Mouse (Mus musculus) midbrain, postnatal 0 days (tissue): ENCODE results near the gene Mmp27. TPM values are rescaled to one million over a fixed set of nuclear protein-coding genes. Genes with fewer than 3 reads are reported as not detected.

Experiments
- ATAC-seq: fragments of 200-750 bp; cut with Nextera tagmentation; 2 replicates; pipeline ENCODE4 v1.8.0; 2017; ENCODE audit warnings: moderate number of reproducible peaks, mild to moderate bottlenecking, moderate TSS enrichment, moderate library complexity; ENCODE audit not compliant: low FRiP score
- DNase-seq: peaks from one replicate; pipeline ENCODE4 v3.0.0-alpha.2; 2015; ENCODE audit warnings: low spot score
- H3K27ac ChIP-seq: fragments of 300-500 bp; sonication (generic); 2 replicates; pipeline ENCODE4 v1.5.1; 2014; ENCODE audit warnings: low read depth, mild to moderate bottlenecking, low read length, mixed read lengths
- H3K27me3 ChIP-seq: fragments of 300-500 bp; sonication (generic); 2 replicates; pipeline ENCODE4 v1.6.1; 2014; ENCODE audit warnings: low read length, control low read depth, mixed read lengths; ENCODE audit not compliant: insufficient read depth
- H3K36me3 ChIP-seq: fragments of 300-500 bp; sonication (generic); 2 replicates; pipeline ENCODE4 v1.6.1; 2014; ENCODE audit warnings: low read length, control low read depth, mixed read lengths; ENCODE audit not compliant: insufficient read depth
- H3K4me1 ChIP-seq: fragments of 300-500 bp; sonication (generic); 2 replicates; pipeline ENCODE4 v1.6.1; 2014; ENCODE audit warnings: mild to moderate bottlenecking, control low read depth, antibody characterized with exemption, low read length, mixed read lengths; ENCODE audit not compliant: insufficient read depth
- H3K4me2 ChIP-seq: fragments of 300-500 bp; sonication (generic); 2 replicates; pipeline ENCODE4 v1.6.1; 2014; ENCODE audit warnings: low read depth, mild to moderate bottlenecking, low read length, mixed read lengths; ENCODE audit not compliant: poor library complexity, severe bottlenecking
- H3K4me3 ChIP-seq: fragments of 300-500 bp; sonication (generic); 2 replicates; pipeline ENCODE4 v1.5.1; 2014; ENCODE audit warnings: low read depth, mild to moderate bottlenecking, low read length, moderate library complexity
- H3K9ac ChIP-seq: fragments of 300-500 bp; sonication (generic); replicated peaks from 2 replicates; pipeline ENCODE4 v1.6.1; 2014; ENCODE audit warnings: mild to moderate bottlenecking, low read length, moderate library complexity, mixed read lengths; ENCODE audit not compliant: poor library complexity, severe bottlenecking
- H3K9me3 ChIP-seq: fragments of 300-500 bp; sonication (generic); 2 replicates; pipeline ENCODE4 v1.6.1; 2016; ENCODE audit warnings: low read length, control low read depth
- CTCF ChIP-seq: IDR thresholded peaks from 2 replicates; pipeline ENCODE4 v1.5.1; 2016; ENCODE audit warnings: antibody characterized with exemption, mild to moderate bottlenecking
- WGBS: fragments of 180-500 bp; shearing (Covaris S2); extraction: QIAGEN DNeasy Blood & Tissue Kit; methylation state at CpG from one replicate; pipeline ENCODE4 v1.1.7; 2014; 5-methylcytosine and 5-hydroxymethylcytosine counted together
- polyA plus RNA-seq: library from polyadenylated mRNA; unstranded; fragments of >200 nt; fragmentation: Nextera tagmentation; extraction: Ambion mirVana; gene quantifications from 2 replicates; pipeline ENCODE4 v1.2.1, GENCODE M21; 2015
- total RNA-seq: library from RNA; depleted of rRNA; stranded (reverse); fragments of >200 nt; gene quantifications from 2 replicates; pipeline ENCODE4 v1.2.3, GENCODE M21; 2014

Gene Mmp27
- total and polyA plus RNA-seq, 2 experiments from 2014 or later: not detected

GRCm38 (mm10) chr9:7590063-7590462, 18.9 kb downstream of the Mmp27 start:
- Histone ChIP-seq H3K4me1 (no peaks in the 10 kb centered on the region), H3K4me3 (no peak overlapping the region), H3K9me3 (no peaks in the 10 kb centered on the region), H3K4me2 (no peak overlapping the region), H3K27ac (no peak overlapping the region), H3K9ac (no peak overlapping the region), H3K27me3 (no peaks in the 10 kb centered on the region), H3K36me3 (no peaks in the 10 kb centered on the region)
- ATAC-seq (no peak), DNase-seq (no peak)
- TF ChIP-seq CTCF: no peak
- 79% methylated on average over 8 of the region's 8 CpGs for WGBS

- Histone ChIP-seq H3K4me3 (no peak overlapping the region), H3K4me2 (no peak overlapping the region), H3K4me1 (no peaks in the 10 kb centered on the region), H3K27me3 (no peaks in the 10 kb centered on the region), H3K9ac (no peak overlapping the region), H3K9me3 (no peaks in the 10 kb centered on the region), H3K27ac (no peak overlapping the region), H3K36me3 (no peaks in the 10 kb centered on the region)
- 89% methylated on average over 3 of the region's 3 CpGs for WGBS
- DNase-seq (no peak), ATAC-seq (no peak)
- TF ChIP-seq CTCF: no peak
Measured at GRCm38 (mm10) chr9:7593272-7593812, 22.1 kb downstream of the Mmp27 start.

- Histone ChIP-seq H3K9ac (peak overlapping the region; percentile 29; the same call in 1 of the 2 replicates), H3K4me3 (peak overlapping the region; percentile 33), H3K27ac (no peak overlapping the region), H3K27me3 (no peaks in the 10 kb centered on the region), H3K9me3 (no peaks in the 10 kb centered on the region), H3K4me1 (no peaks in the 10 kb centered on the region), H3K4me2 (peak overlapping the region; percentile 45), H3K36me3 (no peaks in the 10 kb centered on the region)
- ATAC-seq (peak; percentile 98), DNase-seq (peak; percentile 94)
- TF ChIP-seq CTCF: peak; percentile 94
- 9% methylated on average over 6 of the region's 6 CpGs for WGBS
Measured at GRCm38 (mm10) chr9:7594816-7595540, 23.8 kb downstream of the Mmp27 start.

GRCm38 (mm10) chr9:7602982-7603742, 32.0 kb downstream of the Mmp27 start:
- Histone ChIP-seq H3K4me3 (no peak overlapping the region), H3K27me3 (no peaks in the 10 kb centered on the region), H3K4me1 (no peaks in the 10 kb centered on the region), H3K9me3 (no peaks in the 10 kb centered on the region), H3K9ac (no peak overlapping the region), H3K36me3 (no peaks in the 10 kb centered on the region), H3K27ac (no peak overlapping the region), H3K4me2 (no peak overlapping the region)
- WGBS: under 1% methylated on average over 3 of the region's 3 CpGs
- DNase-seq (peak; percentile 62), ATAC-seq (peak; percentile 74)
- TF ChIP-seq CTCF: peak; percentile 98

- DNase-seq (no peak), ATAC-seq (peak; percentile 29; the same call in 1 of the 2 replicates)
- Histone ChIP-seq H3K27me3 (no peaks in the 10 kb centered on the region), H3K9ac (no peak overlapping the region), H3K4me2 (no peak overlapping the region), H3K36me3 (no peaks in the 10 kb centered on the region), H3K4me1 (no peaks in the 10 kb centered on the region), H3K27ac (no peak overlapping the region), H3K4me3 (no peak overlapping the region), H3K9me3 (no peaks in the 10 kb centered on the region)
- TF ChIP-seq CTCF: no peak
- WGBS: 75% methylated on average over 6 of the region's 6 CpGs
Measured at GRCm38 (mm10) chr9:7604005-7604404, 32.8 kb downstream of the Mmp27 start.

- WGBS: 85% methylated on average over 12 of the region's 12 CpGs
- H3K9ac ChIP-seq: no peak overlapping the region
- no peak for ATAC-seq
- TF ChIP-seq CTCF: no peak
- H3K4me1 ChIP-seq: no peaks in the 10 kb centered on the region
- H3K4me3 ChIP-seq: no peak overlapping the region
- no peak overlapping the region for H3K27ac ChIP-seq
- no peak for DNase-seq
- H3K36me3 ChIP-seq: no peaks in the 10 kb centered on the region
- no peak overlapping the region for H3K4me2 ChIP-seq
- H3K27me3 ChIP-seq: no peaks in the 10 kb centered on the region
- H3K9me3 ChIP-seq: no peaks in the 10 kb centered on the region
Measured at GRCm38 (mm10) chr9:7605638-7606037, 34.4 kb downstream of the Mmp27 start.
